Mouse (Mus musculus): ENCODE data around the gene Zan.

GRCm38 (mm10) chr5:137404081-137404480 lies 72.8 kb downstream of the Zan start:
- TF ChIP-seq POLR2A (IDR thresholded peaks at IDR 0.05; ENCODE audit: control insufficient read depth in 1 of 2, insufficient read depth in 1 of 2, low read depth in 1 of 2, low read length in 2 of 2, poor library complexity in 1 of 2): no peak
- no peak for TF ChIP-seq MAX (IDR thresholded peaks at IDR 0.05; ENCODE audit: low read length)
- TF ChIP-seq ZKSCAN1 (IDR thresholded peaks at IDR 0.05; ENCODE audit: low read depth, low read length): no peak
- no peak for TF ChIP-seq E2F4 (IDR thresholded peaks at IDR 0.05; ENCODE audit: borderline replicate concordance, low read depth, low read length)
- TF ChIP-seq CTCF (IDR thresholded peaks at IDR 0.05 in 2 of 3, conservative IDR thresholded peaks at IDR 0.05 in 1 of 3; ENCODE audit: control insufficient read depth in 1 of 3, insufficient read depth in 1 of 3, low read depth in 2 of 3, low read length in 3 of 3, poor library complexity in 1 of 3, severe bottlenecking in 1 of 3): no peak
